Mouse (Mus musculus): Measurements from ENCODE around the gene Il11ra1. TPM values are rescaled to one million over a fixed set of nuclear protein-coding genes. Genes with fewer than 3 reads are reported as not detected.
"Not testable (repeated sequence)": the region's sequence is repeated elsewhere in the genome, so short reads cannot be mapped to it uniquely, and the experiment has no call there.

The Il11ra1 gene
- total RNA-seq, 2 experiments from 2014 or later: 83.8 to 95.0 TPM

DNA sequence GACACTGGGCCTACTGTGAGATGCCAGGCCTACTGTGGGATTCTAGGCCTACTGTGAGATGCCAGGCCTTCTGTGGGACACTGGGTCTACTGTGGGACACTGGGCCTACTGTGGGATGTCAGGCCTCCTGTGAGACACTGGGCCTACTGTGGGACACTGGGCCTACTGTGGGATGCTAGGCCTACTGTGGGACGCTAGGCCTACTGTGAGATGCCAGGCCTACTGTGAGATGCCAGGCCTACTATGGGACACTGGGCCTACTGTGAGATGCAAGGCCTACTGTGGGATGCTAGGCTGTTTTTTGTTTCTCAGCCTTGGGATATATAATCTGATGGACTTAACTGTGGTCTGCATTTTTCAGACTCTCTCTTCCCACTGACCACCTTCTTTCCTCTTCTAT, 76.1 kb downstream of the Il11ra1 start:
- not testable (repeated sequence) for DNase-seq (ENCODE audit: low spot score in 2 of 2)

DNA sequence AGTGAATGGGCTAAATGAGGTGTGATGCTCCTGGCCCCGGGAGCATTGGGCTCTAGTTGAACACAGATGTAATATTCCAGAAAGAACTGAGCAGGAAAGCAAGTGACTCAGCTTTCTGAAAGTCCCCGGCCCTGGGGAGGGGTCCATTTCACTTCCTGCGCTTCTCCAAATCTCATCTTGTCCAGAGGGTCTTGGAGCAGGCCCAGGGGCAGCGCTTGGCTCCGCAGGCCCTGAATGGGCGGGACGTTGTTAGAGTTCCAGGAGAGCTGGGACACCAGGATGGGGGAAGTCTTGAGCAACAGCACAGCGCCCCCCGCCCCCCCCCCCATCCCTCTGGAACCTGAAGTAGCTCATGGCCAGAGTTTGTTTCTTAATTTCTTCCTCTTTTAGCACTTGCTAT, 81.5 kb downstream of the Il11ra1 start:
- not testable (repeated sequence) for DNase-seq (ENCODE audit: low spot score in 2 of 2)

DNA sequence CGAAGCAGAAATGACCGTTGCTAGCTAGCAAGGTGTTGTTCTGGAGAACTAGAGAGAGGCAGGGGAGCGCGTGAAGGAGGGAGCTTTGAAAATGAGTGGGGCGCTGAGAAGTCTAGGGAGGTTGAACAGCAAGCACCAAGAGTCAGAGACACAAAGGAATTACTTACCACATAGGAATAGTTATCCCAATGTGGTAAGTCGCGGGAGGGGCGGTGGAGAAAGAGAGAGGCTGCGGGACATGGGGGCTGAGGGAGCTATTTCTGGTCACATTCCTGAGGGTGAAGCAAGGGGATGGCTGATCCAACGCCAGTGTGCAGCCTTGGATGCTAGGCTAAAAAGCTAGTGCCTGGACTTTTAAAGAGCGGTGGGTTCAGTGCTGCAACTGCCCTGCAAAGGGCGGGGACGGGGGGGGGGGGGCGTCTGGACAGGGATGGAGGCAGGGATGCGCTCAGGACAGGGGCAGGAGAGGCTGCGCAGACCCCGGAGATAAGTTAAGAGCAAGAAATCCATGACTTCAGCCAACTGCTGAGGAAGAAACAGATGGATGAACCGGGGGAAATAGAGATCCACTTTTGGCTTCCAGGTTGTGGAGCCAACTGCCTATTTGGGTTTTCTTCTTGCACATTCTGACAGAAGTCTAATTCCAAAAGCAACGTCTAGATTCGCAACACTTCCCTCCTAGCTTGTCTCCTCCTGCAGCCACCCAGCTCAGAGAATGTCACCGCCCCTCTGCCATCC, 82.1 kb downstream of the Il11ra1 start:
- DNase-seq (ENCODE audit: low spot score in 2 of 2): not testable (repeated sequence)

DNA sequence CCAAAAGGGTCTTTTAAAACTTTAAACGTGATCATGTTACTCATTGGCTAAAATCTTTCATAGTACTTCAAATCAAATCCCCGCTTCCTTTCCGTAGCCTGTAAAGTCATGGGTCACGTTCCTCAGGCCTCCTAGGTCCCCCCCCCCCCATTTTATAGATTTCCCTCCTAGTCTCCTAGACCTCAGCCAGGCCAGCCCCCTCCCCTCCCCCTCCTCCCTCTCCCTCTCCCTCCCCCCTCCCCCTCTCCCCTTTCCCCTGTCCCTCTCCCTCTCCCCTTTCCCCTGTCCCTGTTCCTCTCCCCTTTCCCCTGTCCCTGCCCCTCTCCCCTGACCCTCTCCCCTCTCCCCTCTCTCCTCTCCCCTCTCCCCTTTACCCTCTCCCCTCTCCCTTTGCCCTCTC, 82.9 kb downstream of the Il11ra1 start:
- DNase-seq (ENCODE audit: low spot score in 2 of 2): not testable (repeated sequence)

DNA sequence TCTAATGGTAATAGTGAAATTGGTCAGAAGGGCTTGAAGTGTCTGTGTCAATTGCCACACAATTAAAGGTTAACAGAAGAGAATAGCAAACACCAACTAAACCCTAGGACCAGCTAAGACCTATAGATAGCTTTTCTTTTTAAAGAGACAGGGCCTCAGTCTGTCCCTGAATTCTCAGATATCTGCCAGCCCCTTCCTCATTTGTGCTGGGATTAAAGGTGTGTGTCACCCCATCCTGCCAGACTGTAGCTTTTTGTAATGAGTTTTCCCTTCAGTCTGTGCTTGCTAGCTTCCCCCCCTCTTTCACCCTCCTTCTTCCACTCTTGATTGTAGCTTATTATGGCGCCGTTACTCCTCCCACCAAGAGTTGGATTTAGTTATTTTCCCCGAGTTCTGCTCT, 83.4 kb downstream of the Il11ra1 start:
- DNase-seq (ENCODE audit: low spot score in 2 of 2): not testable (repeated sequence)

Other genes with a start within 250 kb of the Il11ra1 start
- under 1 TPM; 0.90 to 0.93 TPM for gene Kif24, start 235.1 kb upstream of the Il11ra1 start, total RNA-seq (2021)
- gene Nudt2, start 234.8 kb upstream of the Il11ra1 start, total RNA-seq (2021): 10 to 100 TPM; 25.6 to 27.0 TPM
- gene AI464131, start 196.9 kb upstream of the Il11ra1 start, total RNA-seq (2021): 10 to 100 TPM; 11.6 to 12.4 TPM
- gene 1110017D15Rik, start 182.7 kb upstream of the Il11ra1 start, total RNA-seq (2021): 1 to 10 TPM in 1 of 2 experiments, under 1 TPM in 1; 0.60 to 1.1 TPM
- 10 to 100 TPM; 15.7 to 20.2 TPM for gene Fam219a, start 130.5 kb upstream of the Il11ra1 start, total RNA-seq (2021)
- gene Dnaic1, start 130.2 kb upstream of the Il11ra1 start, total RNA-seq (2021): not detected
- gene Enho, start 59.7 kb upstream of the Il11ra1 start, total RNA-seq (2021): 1 to 10 TPM; 2.3 to 4.1 TPM
- gene Cntfr, start 2.9 kb upstream of the Il11ra1 start, total RNA-seq (2021): 10 to 100 TPM; 36.2 to 36.6 TPM
- gene Rpp25l, start 13.5 kb downstream of the Il11ra1 start, total RNA-seq (2021): 10 to 100 TPM; 34.3 to 37.0 TPM
- 100 to 1,000 TPM; 115 to 123 TPM for gene Dctn3, start 23.2 kb downstream of the Il11ra1 start, total RNA-seq (2021)
- gene Arid3c, start 31.2 kb downstream of the Il11ra1 start, total RNA-seq (2021): not detected
- gene Galt, start 55.2 kb downstream of the Il11ra1 start, total RNA-seq (2021): 10 to 100 TPM; 37.8 to 39.6 TPM
- 10 to 100 TPM; 75.2 to 77.2 TPM for gene Sigmar1, start 56.2 kb downstream of the Il11ra1 start, total RNA-seq (2021)
- gene Ccl27a, start 74.3 kb downstream of the Il11ra1 start, total RNA-seq (2021): 10 to 100 TPM; 40.1 to 40.4 TPM
- gene Gm21541, start 203.6 kb downstream of the Il11ra1 start, total RNA-seq (2021): not detected
- gene Gm20878, start 241.6 kb downstream of the Il11ra1 start, total RNA-seq (2021): 1 to 10 TPM; 4.6 to 6.3 TPM